Mouse (Mus musculus): ENCODE data around the gene Cep170. TPM values are rescaled to one million over a fixed set of nuclear protein-coding genes. Genes with fewer than 3 reads are reported as not detected.

Gene Cep170
- polyA plus RNA-seq, 1 experiment from 2014 or later = 71.0 TPM

- Histone ChIP-seq H3K4me2 (ENCODE audit: low read depth, low read length, severe bottlenecking) (no peak overlapping the region), H3K4me3 (ENCODE audit: low read depth, low read length) (no peak overlapping the region), H3K27me3 (ENCODE audit: control insufficient read depth, insufficient read depth, low read length) (no peaks in the 10 kb centered on the region), H3K4me1 (replicated peaks; ENCODE audit: control insufficient read depth, insufficient read depth, low read length) (no peaks in the 10 kb centered on the region), H3K36me3 (ENCODE audit: control insufficient read depth, insufficient read depth, low read length) (no peaks in the 10 kb centered on the region), H3K27ac (ENCODE audit: low read depth, low read length) (no peak overlapping the region), H3K9ac (ENCODE audit: low read length) (no peak overlapping the region), H3K9me3 (ENCODE audit: control insufficient read depth, low read length) (no peaks in the 10 kb centered on the region)
- DNase-seq (ENCODE audit: low spot score) (no peak), ATAC-seq (replicated peaks; ENCODE audit: low FRiP score) (no peak)
- WGBS = 93% methylated on average over 12 of the region's 12 CpGs
These were observed 14.8 kb upstream of the Cep170 start for GRCm38 (mm10) chr1:176828666-176829065.

GRCm38 (mm10) chr1:176827945-176828485 lies 14.1 kb upstream of the Cep170 start:
- Histone ChIP-seq H3K4me3 (ENCODE audit: low read depth, low read length) (no peak overlapping the region), H3K36me3 (ENCODE audit: control insufficient read depth, insufficient read depth, low read length) (no peaks in the 10 kb centered on the region), H3K9ac (ENCODE audit: low read length) (no peak overlapping the region), H3K9me3 (ENCODE audit: control insufficient read depth, low read length) (no peaks in the 10 kb centered on the region), H3K4me2 (ENCODE audit: low read depth, low read length, severe bottlenecking) (no peak overlapping the region), H3K4me1 (replicated peaks; ENCODE audit: control insufficient read depth, insufficient read depth, low read length) (no peaks in the 10 kb centered on the region), H3K27me3 (ENCODE audit: control insufficient read depth, insufficient read depth, low read length) (no peaks in the 10 kb centered on the region), H3K27ac (ENCODE audit: low read depth, low read length) (no peak overlapping the region)
- no peak for DNase-seq (ENCODE audit: low spot score)
- ATAC-seq (replicated peaks; ENCODE audit: low FRiP score) = no peak
- 81% methylated on average over 5 of the region's 5 CpGs for WGBS

GRCm38 (mm10) chr1:176827365-176827764 lies 13.5 kb upstream of the Cep170 start:
- Histone ChIP-seq H3K36me3 (ENCODE audit: control insufficient read depth, insufficient read depth, low read length) (no peaks in the 10 kb centered on the region), H3K27ac (ENCODE audit: low read depth, low read length) (no peak overlapping the region), H3K27me3 (ENCODE audit: control insufficient read depth, insufficient read depth, low read length) (no peaks in the 10 kb centered on the region), H3K4me3 (ENCODE audit: low read depth, low read length) (no peak overlapping the region), H3K9ac (ENCODE audit: low read length) (no peak overlapping the region), H3K4me2 (ENCODE audit: low read depth, low read length, severe bottlenecking) (no peak overlapping the region), H3K9me3 (ENCODE audit: control insufficient read depth, low read length) (no peaks in the 10 kb centered on the region), H3K4me1 (replicated peaks; ENCODE audit: control insufficient read depth, insufficient read depth, low read length) (no peaks in the 10 kb centered on the region)
- WGBS = 82% methylated on average over 4 of the region's 4 CpGs
- ATAC-seq (replicated peaks; ENCODE audit: low FRiP score) = no peak
- no peak for DNase-seq (ENCODE audit: low spot score)

GRCm38 (mm10) chr1:176826931-176827330 lies 13.1 kb upstream of the Cep170 start:
- no peak overlapping the region for H3K4me3 ChIP-seq (ENCODE audit: low read depth, low read length)
- 90% methylated on average over 4 of the region's 4 CpGs for WGBS
- H3K27me3 ChIP-seq (ENCODE audit: control insufficient read depth, insufficient read depth, low read length) = no peaks in the 10 kb centered on the region
- H3K36me3 ChIP-seq (ENCODE audit: control insufficient read depth, insufficient read depth, low read length) = no peaks in the 10 kb centered on the region
- no peak for ATAC-seq (replicated peaks; ENCODE audit: low FRiP score)
- no peak overlapping the region for H3K4me2 ChIP-seq (ENCODE audit: low read depth, low read length, severe bottlenecking)
- DNase-seq (ENCODE audit: low spot score) = no peak
- no peak overlapping the region for H3K9ac ChIP-seq (ENCODE audit: low read length)
- no peak overlapping the region for H3K27ac ChIP-seq (ENCODE audit: low read depth, low read length)
- no peaks in the 10 kb centered on the region for H3K9me3 ChIP-seq (ENCODE audit: control insufficient read depth, low read length)
- H3K4me1 ChIP-seq (replicated peaks; ENCODE audit: control insufficient read depth, insufficient read depth, low read length) = no peaks in the 10 kb centered on the region

- Histone ChIP-seq H3K9ac (ENCODE audit: low read length) (no peak overlapping the region), H3K27ac (ENCODE audit: low read depth, low read length) (no peak overlapping the region)
- 89% methylated on average over 11 of the region's 11 CpGs for WGBS
These were observed 12.3 kb upstream of the Cep170 start for GRCm38 (mm10) chr1:176826186-176826585.

GRCm38 (mm10) chr1:176825084-176825483 lies 11.2 kb upstream of the Cep170 start:
- H3K36me3 ChIP-seq (ENCODE audit: control insufficient read depth, insufficient read depth, low read length) = no peaks in the 10 kb centered on the region
- ATAC-seq (replicated peaks; ENCODE audit: low FRiP score) (no peak), DNase-seq (ENCODE audit: low spot score) (no peak)
- no peak overlapping the region for H3K9ac ChIP-seq (ENCODE audit: low read length)
- H3K27ac ChIP-seq (ENCODE audit: low read depth, low read length) = no peak overlapping the region
- H3K4me1 ChIP-seq (replicated peaks; ENCODE audit: control insufficient read depth, insufficient read depth, low read length) = no peaks in the 10 kb centered on the region
- 82% methylated on average over 4 of the region's 4 CpGs for WGBS
- H3K4me2 ChIP-seq (ENCODE audit: low read depth, low read length, severe bottlenecking) = no peak overlapping the region
- H3K27me3 ChIP-seq (ENCODE audit: control insufficient read depth, insufficient read depth, low read length) = no peaks in the 10 kb centered on the region
- H3K9me3 ChIP-seq (ENCODE audit: control insufficient read depth, low read length) = no peaks in the 10 kb centered on the region
- no peak overlapping the region for H3K4me3 ChIP-seq (ENCODE audit: low read depth, low read length)

More at GRCm38 (mm10) chr1:176826186-176826585, 12.3 kb upstream of the Cep170 start:
- no peak for DNase-seq (ENCODE audit: low spot score)
- no peaks in the 10 kb centered on the region for H3K27me3 ChIP-seq (ENCODE audit: control insufficient read depth, insufficient read depth, low read length)
- H3K9me3 ChIP-seq (ENCODE audit: control insufficient read depth, low read length) = no peaks in the 10 kb centered on the region
- H3K4me2 ChIP-seq (ENCODE audit: low read depth, low read length, severe bottlenecking) = no peak overlapping the region
- no peaks in the 10 kb centered on the region for H3K36me3 ChIP-seq (ENCODE audit: control insufficient read depth, insufficient read depth, low read length)
- no peak for ATAC-seq (replicated peaks; ENCODE audit: low FRiP score)
- no peaks in the 10 kb centered on the region for H3K4me1 ChIP-seq (replicated peaks; ENCODE audit: control insufficient read depth, insufficient read depth, low read length)
- no peak overlapping the region for H3K4me3 ChIP-seq (ENCODE audit: low read depth, low read length)

GRCm38 (mm10) chr1:176824611-176825010 lies 10.7 kb upstream of the Cep170 start:
- Histone ChIP-seq H3K9ac (ENCODE audit: low read length) (no peak overlapping the region), H3K4me2 (ENCODE audit: low read depth, low read length, severe bottlenecking) (no peak overlapping the region), H3K9me3 (ENCODE audit: control insufficient read depth, low read length) (no peaks in the 10 kb centered on the region), H3K27ac (ENCODE audit: low read depth, low read length) (no peak overlapping the region), H3K27me3 (ENCODE audit: control insufficient read depth, insufficient read depth, low read length) (no peaks in the 10 kb centered on the region), H3K36me3 (ENCODE audit: control insufficient read depth, insufficient read depth, low read length) (no peaks in the 10 kb centered on the region), H3K4me1 (replicated peaks; ENCODE audit: control insufficient read depth, insufficient read depth, low read length) (no peaks in the 10 kb centered on the region), H3K4me3 (ENCODE audit: low read depth, low read length) (no peak overlapping the region)
- WGBS = 86% methylated on average over 6 of the region's 6 CpGs
- no peak for DNase-seq (ENCODE audit: low spot score)
- no peak for ATAC-seq (replicated peaks; ENCODE audit: low FRiP score)

GRCm38 (mm10) chr1:176823889-176824288 lies 10.0 kb upstream of the Cep170 start:
- Histone ChIP-seq H3K27ac (ENCODE audit: low read depth, low read length) (no peak overlapping the region), H3K9me3 (ENCODE audit: control insufficient read depth, low read length) (no peaks in the 10 kb centered on the region), H3K27me3 (ENCODE audit: control insufficient read depth, insufficient read depth, low read length) (no peaks in the 10 kb centered on the region), H3K4me2 (ENCODE audit: low read depth, low read length, severe bottlenecking) (no peak overlapping the region), H3K4me1 (replicated peaks; ENCODE audit: control insufficient read depth, insufficient read depth, low read length) (no peaks in the 10 kb centered on the region), H3K9ac (ENCODE audit: low read length) (no peak overlapping the region), H3K36me3 (ENCODE audit: control insufficient read depth, insufficient read depth, low read length) (no peaks in the 10 kb centered on the region), H3K4me3 (ENCODE audit: low read depth, low read length) (no peak overlapping the region)
- no peak for DNase-seq (ENCODE audit: low spot score)
- 88% methylated on average over 8 of the region's 8 CpGs for WGBS
- no peak for ATAC-seq (replicated peaks; ENCODE audit: low FRiP score)

- 86% methylated on average over 4 of the region's 4 CpGs for whole genome bisulfite sequencing
- no peak for DNase-seq (ENCODE audit: low spot score)
- no peak for ATAC-seq (replicated peaks; ENCODE audit: low FRiP score)
These were observed 9.1 kb upstream of the Cep170 start for GRCm38 (mm10) chr1:176822949-176823348.

More at GRCm38 (mm10) chr1:176822949-176823348, 9.1 kb upstream of the Cep170 start:
- Histone ChIP-seq H3K4me2 (ENCODE audit: low read depth, low read length, severe bottlenecking) (no peak overlapping the region), H3K27ac (ENCODE audit: low read depth, low read length) (no peak overlapping the region), H3K27me3 (ENCODE audit: control insufficient read depth, insufficient read depth, low read length) (no peaks in the 10 kb centered on the region), H3K9me3 (ENCODE audit: control insufficient read depth, low read length) (no peaks in the 10 kb centered on the region), H3K4me3 (ENCODE audit: low read depth, low read length) (no peak overlapping the region), H3K4me1 (replicated peaks; ENCODE audit: control insufficient read depth, insufficient read depth, low read length) (no peaks in the 10 kb centered on the region), H3K9ac (ENCODE audit: low read length) (no peak overlapping the region), H3K36me3 (ENCODE audit: control insufficient read depth, insufficient read depth, low read length) (no peaks in the 10 kb centered on the region)
